Mouse (Mus musculus): Measurements from ENCODE around the gene Zbtb2.

DNA sequence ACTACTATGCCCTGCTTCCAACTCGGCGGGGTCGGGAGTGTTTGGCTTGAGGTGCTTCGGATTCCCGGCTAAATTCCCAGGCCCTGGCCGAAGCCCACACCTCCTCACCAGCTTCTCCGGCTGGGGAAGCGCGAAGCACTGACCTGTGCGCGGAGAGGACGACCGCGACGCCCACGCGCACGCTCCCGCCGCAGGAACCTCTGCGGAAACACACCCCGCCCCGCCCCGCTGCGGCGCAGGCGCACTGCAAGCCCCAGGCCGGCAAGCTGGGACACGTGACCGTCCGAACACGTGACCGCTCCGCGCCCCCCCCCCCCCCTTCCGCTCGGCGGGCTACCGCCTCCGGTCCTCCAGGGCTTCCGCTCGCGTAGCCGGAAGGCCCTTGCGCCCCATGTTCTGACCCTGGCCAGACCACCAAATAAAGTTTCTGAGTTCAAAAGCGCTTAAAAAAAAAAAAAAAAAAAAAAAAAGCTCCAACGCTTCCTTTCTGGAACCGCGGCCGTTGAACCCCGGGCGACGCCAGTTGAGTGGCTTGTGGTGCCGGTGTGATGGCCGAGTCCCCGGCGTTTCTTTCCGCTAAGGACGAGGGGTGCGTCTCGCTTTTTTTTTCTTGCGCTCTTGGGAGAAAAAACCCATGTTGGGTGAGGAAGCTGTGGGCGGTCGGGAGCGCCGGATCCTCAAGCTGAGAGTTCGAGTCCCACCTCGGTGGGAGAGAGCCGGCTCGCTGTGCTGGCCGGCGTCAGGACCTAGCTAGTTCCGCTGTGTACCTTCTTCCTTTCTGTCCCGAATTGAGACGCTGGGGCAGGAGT, 44.4 kb upstream of the Zbtb2 start, which contains the start of the genes Rmnd1 and Armt1:
- TF ChIP-seq CTCF (IDR thresholded peaks at IDR 0.05 in 2 of 3, conservative IDR thresholded peaks at IDR 0.05 in 1 of 3; ENCODE audit: control insufficient read depth in 1 of 3, insufficient read depth in 1 of 3, low read depth in 2 of 3, low read length in 3 of 3, poor library complexity in 1 of 3, severe bottlenecking in 1 of 3): no peak
- peak in 1 of 2 experiments; percentile 79; a peak in 2 of 4 replicates for TF ChIP-seq EP300 (IDR thresholded peaks at IDR 0.05; ENCODE audit: low read depth in 1 of 2, low read length in 2 of 2)
- peak; percentile 76 for TF ChIP-seq MYC (IDR thresholded peaks at IDR 0.05; ENCODE audit: low read depth, low read length)
- TF ChIP-seq CHD1 (IDR thresholded peaks at IDR 0.05; ENCODE audit: low read depth, low read length): no peak
- TF ChIP-seq GATA1 (IDR thresholded peaks at IDR 0.05; ENCODE audit: low read depth, low read length): 0 out of 2 replicates have a peak, but pooled peaks have one; percentile 15
- TF ChIP-seq ZMIZ1 (IDR thresholded peaks at IDR 0.05; ENCODE audit: low read depth, low read length): peak; percentile 83; the same call in 1 of the 2 replicates
- TF ChIP-seq POLR2AphosphoS2 (IDR thresholded peaks at IDR 0.05; ENCODE audit: low read length): peak; percentile 95
- peak; percentile 98 for TF ChIP-seq HCFC1 (IDR thresholded peaks at IDR 0.05; ENCODE audit: low read depth, low read length)
- TF ChIP-seq POLR2A (IDR thresholded peaks at IDR 0.05; ENCODE audit: control insufficient read depth in 1 of 2, insufficient read depth in 1 of 2, low read depth in 1 of 2, low read length in 2 of 2, poor library complexity in 1 of 2): peak; percentile 78 to 98
- no peak for TF ChIP-seq SMC3 (IDR thresholded peaks at IDR 0.05; ENCODE audit: low read depth, low read length)
- no peak for TF ChIP-seq CHD2 (IDR thresholded peaks at IDR 0.05; ENCODE audit: low read length)
- peak; percentile 84 for TF ChIP-seq ETS1 (IDR thresholded peaks at IDR 0.05; ENCODE audit: low read depth, low read length)

Measured in MEL (cell line).